Mouse (Mus musculus): ENCODE results near the gene Slc45a1.
"Not testable (repeated sequence)": the region's sequence is repeated elsewhere in the genome, so short reads cannot be mapped to it uniquely, and the experiment has no call there.

Gene Slc45a1

GRCm38 (mm10) chr4:150603366-150604061 lies 48.5 kb downstream of the Slc45a1 start:
- no peak for DNase-seq (ENCODE audit: low spot score)

GRCm38 (mm10) chr4:150601489-150601888 lies 50.5 kb downstream of the Slc45a1 start:
- no peak for DNase-seq (ENCODE audit: low spot score)

GRCm38 (mm10) chr4:150600503-150600902 lies 51.5 kb downstream of the Slc45a1 start:
- DNase-seq (ENCODE audit: low spot score) = not testable (repeated sequence)

- no peak for DNase-seq (ENCODE audit: low spot score)
Observed at GRCm38 (mm10) chr4:150599119-150599992, 52.6 kb downstream of the Slc45a1 start.

GRCm38 (mm10) chr4:150598686-150599085 lies 53.3 kb downstream of the Slc45a1 start:
- DNase-seq (ENCODE audit: low spot score) = no peak

- peak; percentile 40 for DNase-seq (ENCODE audit: low spot score)
Observed at GRCm38 (mm10) chr4:150595991-150596390, 56.0 kb downstream of the Slc45a1 start.

GRCm38 (mm10) chr4:150595071-150595470 lies 56.9 kb downstream of the Slc45a1 start:
- DNase-seq (ENCODE audit: low spot score) = no peak

- DNase-seq (ENCODE audit: low spot score) = no peak
Observed at GRCm38 (mm10) chr4:150594298-150594829, 57.6 kb downstream of the Slc45a1 start.

- DNase-seq (ENCODE audit: low spot score) = no peak
Observed at GRCm38 (mm10) chr4:150593473-150594217, 58.3 kb downstream of the Slc45a1 start.

GRCm38 (mm10) chr4:150592087-150592486 lies 59.9 kb downstream of the Slc45a1 start:
- DNase-seq (ENCODE audit: low spot score) = no peak

- no peak for DNase-seq (ENCODE audit: low spot score)
Observed at GRCm38 (mm10) chr4:150591602-150592001, 60.4 kb downstream of the Slc45a1 start.

GRCm38 (mm10) chr4:150590621-150591282 lies 61.2 kb downstream of the Slc45a1 start:
- no peak for DNase-seq (ENCODE audit: low spot score)

GRCm38 (mm10) chr4:150588300-150588621 lies 63.7 kb downstream of the Slc45a1 start:
- peak; percentile 16 for DNase-seq (ENCODE audit: low spot score)

- no peak for DNase-seq (ENCODE audit: low spot score)
Observed at GRCm38 (mm10) chr4:150587597-150588299, 64.2 kb downstream of the Slc45a1 start.

GRCm38 (mm10) chr4:150586275-150586674 lies 65.7 kb downstream of the Slc45a1 start:
- DNase-seq (ENCODE audit: low spot score) = no peak

- DNase-seq (ENCODE audit: low spot score) = no peak
Observed at GRCm38 (mm10) chr4:150585800-150586199, 66.2 kb downstream of the Slc45a1 start.

GRCm38 (mm10) chr4:150583777-150584135 lies 68.2 kb downstream of the Slc45a1 start:
- DNase-seq (ENCODE audit: low spot score) = peak; percentile 56

GRCm38 (mm10) chr4:150582966-150583776 lies 68.8 kb downstream of the Slc45a1 start:
- peak; percentile 67 for DNase-seq (ENCODE audit: low spot score)

- peak; percentile 51 for DNase-seq (ENCODE audit: low spot score)
Observed at GRCm38 (mm10) chr4:150581931-150582723, 69.8 kb downstream of the Slc45a1 start.
